Mouse (Mus musculus) intestine, embryonic 14.5 days (tissue): Measurements from ENCODE around the gene Ppp4r1. TPM values are rescaled to one million over a fixed set of nuclear protein-coding genes. Genes with fewer than 3 reads are reported as not detected.

Experiments used
- ATAC-seq: fragments of 200-750 bp; cut with Nextera tagmentation; replicated peaks from 2 replicates; pipeline ENCODE4 v1.8.0; 2017; ENCODE audit warnings: low read depth, moderate number of reproducible peaks, moderate TSS enrichment, moderate library complexity; ENCODE audit not compliant: low FRiP score, low TSS enrichment
- DNase-seq: peaks from one replicate; pipeline ENCODE4 v3.0.0-alpha.2; 2018; ENCODE audit warnings: low spot score
- H3K27ac ChIP-seq: fragments of 300-500 bp; sonication (generic); 2 replicates; pipeline ENCODE4 v1.5.1; 2014; ENCODE audit warnings: low read depth, mild to moderate bottlenecking, control low read depth
- H3K27me3 ChIP-seq: fragments of 300-500 bp; sonication (generic); replicated peaks from 2 replicates; pipeline ENCODE4 v1.6.1; 2014; ENCODE audit warnings: low read length, control low read depth; ENCODE audit not compliant: control insufficient read depth, insufficient read depth
- H3K36me3 ChIP-seq: fragments of 300-500 bp; sonication (generic); 2 replicates; pipeline ENCODE4 v1.6.1; 2014; ENCODE audit warnings: low read length, control low read depth; ENCODE audit not compliant: control insufficient read depth, insufficient read depth
- H3K4me1 ChIP-seq: fragments of 300-500 bp; sonication (generic); replicated peaks from 2 replicates; pipeline ENCODE4 v1.6.1; 2014; ENCODE audit warnings: low read length, control low read depth, mixed read lengths; ENCODE audit not compliant: control insufficient read depth, insufficient read depth
- H3K4me2 ChIP-seq: fragments of 300-500 bp; sonication (generic); 2 replicates; pipeline ENCODE4 v1.6.1; 2014; ENCODE audit warnings: low read length
- H3K4me3 ChIP-seq: fragments of 300-500 bp; sonication (generic); 2 replicates; pipeline ENCODE4 v1.5.1; 2014; ENCODE audit warnings: low read depth, low read length, control low read depth, mixed read lengths
- H3K9ac ChIP-seq: fragments of 300-500 bp; sonication (generic); 2 replicates; pipeline ENCODE4 v1.6.1; 2014; ENCODE audit warnings: mild to moderate bottlenecking, low read length
- H3K9me3 ChIP-seq: fragments of 300-500 bp; sonication (generic); 2 replicates; pipeline ENCODE4 v1.6.1; 2016; ENCODE audit warnings: low read length, control low read depth; ENCODE audit not compliant: control insufficient read depth
- WGBS: fragments of 180-500 bp; shearing (Covaris S2); extraction: QIAGEN DNeasy Blood & Tissue Kit; methylation state at CpG from one replicate; pipeline ENCODE4 v1.1.7; 2014; 5-methylcytosine and 5-hydroxymethylcytosine counted together
- polyA plus RNA-seq: library from polyadenylated mRNA; unstranded; fragments of >200 nt; fragmentation: Nextera tagmentation; extraction: Ambion mirVana; gene quantifications from 2 replicates; pipeline ENCODE4 v1.2.1, GENCODE M21; 2014

Gene Ppp4r1
- polyA plus RNA-seq, 1 experiment from 2014 or later, result 48.0 TPM

DNA sequence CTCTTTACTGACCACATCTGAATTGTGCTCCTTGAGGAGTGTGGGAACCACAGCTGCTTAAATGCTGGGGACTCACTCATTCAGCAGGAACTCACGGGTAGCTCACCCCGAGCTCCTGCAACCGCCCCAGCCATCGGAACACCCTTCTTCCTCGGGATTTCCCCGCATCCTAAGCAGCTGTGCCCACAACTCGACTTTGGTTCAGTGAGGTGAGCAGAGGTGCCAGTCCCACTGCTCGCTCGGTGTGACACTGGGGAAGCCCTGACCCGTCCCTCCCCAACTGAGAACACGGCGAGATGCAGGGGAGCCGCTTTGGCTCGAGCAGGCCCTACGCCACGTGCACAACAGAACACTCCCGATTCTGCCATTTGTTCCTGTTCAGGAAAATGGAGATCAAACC, 68.1 kb downstream of the Ppp4r1 start:
- no peak overlapping the region for H3K9ac ChIP-seq
- no peaks in the 10 kb centered on the region for H3K9me3 ChIP-seq
- ATAC-seq, result no peak
- no peak overlapping the region for H3K4me2 ChIP-seq
- H3K4me1 ChIP-seq, result no peaks in the 10 kb centered on the region
- DNase-seq, result no peak
- H3K4me3 ChIP-seq, result no peak overlapping the region
- WGBS, result 92% methylated on average over 17 of the region's 17 CpGs
- peaks cover 59% of the 10 kb centered on the region for H3K36me3 ChIP-seq
- no peak overlapping the region for H3K27ac ChIP-seq
- H3K27me3 ChIP-seq, result no peaks in the 10 kb centered on the region

DNA sequence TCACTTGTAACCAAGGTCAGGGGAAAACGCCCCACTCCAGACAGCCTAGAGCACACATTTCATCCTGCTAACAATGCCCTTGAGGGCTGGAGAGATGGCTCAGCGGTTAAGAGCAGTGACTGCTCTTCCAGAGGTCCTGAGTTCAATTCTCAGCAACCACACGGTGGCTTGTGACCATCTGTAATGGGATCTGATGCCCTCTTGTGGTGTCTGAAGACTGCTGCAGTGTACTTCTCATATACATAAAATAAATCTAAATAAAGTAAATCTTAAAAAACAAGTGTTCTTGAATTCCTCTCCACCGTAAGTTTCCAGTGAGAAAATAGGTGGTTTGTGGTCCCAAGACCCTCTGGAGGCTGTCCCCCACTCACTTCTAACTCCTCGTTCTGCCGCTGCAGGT, 69.4 kb downstream of the Ppp4r1 start:
- no peak overlapping the region for H3K9ac ChIP-seq
- no peaks in the 10 kb centered on the region for H3K4me1 ChIP-seq
- no peak overlapping the region for H3K4me2 ChIP-seq
- H3K36me3 ChIP-seq, result peaks cover 71% of the 10 kb centered on the region
- H3K27me3 ChIP-seq, result no peaks in the 10 kb centered on the region
- H3K27ac ChIP-seq, result no peak overlapping the region
- no peak for ATAC-seq
- DNase-seq, result no peak
- WGBS, result 83% methylated on average over 6 of the region's 6 CpGs
- H3K9me3 ChIP-seq, result no peaks in the 10 kb centered on the region
- H3K4me3 ChIP-seq, result no peak overlapping the region

DNA sequence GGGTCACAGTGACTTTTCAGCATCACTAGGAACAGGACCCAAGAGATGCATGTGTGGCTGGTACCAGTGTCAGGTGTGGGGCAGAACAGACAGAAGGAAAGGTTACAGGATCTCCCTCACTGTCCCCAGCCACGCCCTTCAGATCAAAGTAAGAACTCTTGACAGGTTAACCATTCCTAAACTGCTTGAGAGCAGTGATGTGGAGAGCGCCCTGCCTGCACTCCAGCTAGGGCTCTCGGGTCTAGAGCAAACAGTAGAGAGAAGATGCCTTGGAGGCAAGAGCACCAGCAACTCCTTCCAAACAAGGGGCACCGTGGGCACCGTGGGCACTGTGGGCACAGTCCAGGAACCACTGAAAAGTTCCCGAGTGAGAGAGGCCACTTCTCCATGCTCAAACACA, 71.0 kb downstream of the Ppp4r1 start:
- H3K36me3 ChIP-seq, result peaks cover 87% of the 10 kb centered on the region
- no peak for ATAC-seq

GRCm38 (mm10) chr17:65854006-65854405, 71.6 kb downstream of the Ppp4r1 start:
- Histone ChIP-seq H3K4me1 (no peaks in the 10 kb centered on the region), H3K4me3 (no peak overlapping the region), H3K9ac (no peak overlapping the region), H3K9me3 (no peaks in the 10 kb centered on the region), H3K27ac (no peak overlapping the region), H3K36me3 (peaks cover 85% of the 10 kb centered on the region), H3K4me2 (no peak overlapping the region), H3K27me3 (no peaks in the 10 kb centered on the region)
- 89% methylated on average over 4 of the region's 4 CpGs for WGBS
- ATAC-seq, result no peak
- no peak for DNase-seq

More for the DNA sequence above, 71.0 kb downstream of the Ppp4r1 start:
- no peak overlapping the region for H3K4me2 ChIP-seq
- H3K27ac ChIP-seq, result no peak overlapping the region
- no peak overlapping the region for H3K9ac ChIP-seq
- no peak for DNase-seq
- H3K4me3 ChIP-seq, result no peak overlapping the region
- H3K4me1 ChIP-seq, result no peaks in the 10 kb centered on the region
- WGBS, result 81% methylated on average over 6 of the region's 6 CpGs
- H3K27me3 ChIP-seq, result no peaks in the 10 kb centered on the region
- no peaks in the 10 kb centered on the region for H3K9me3 ChIP-seq

GRCm38 (mm10) chr17:65857617-65858016, 75.2 kb downstream of the Ppp4r1 start:
- H3K9me3 ChIP-seq, result no peaks in the 10 kb centered on the region
- H3K4me1 ChIP-seq, result no peaks in the 10 kb centered on the region
- H3K9ac ChIP-seq, result no peak overlapping the region
- no peak overlapping the region for H3K4me3 ChIP-seq
- DNase-seq (no peak), ATAC-seq (no peak)
- H3K27ac ChIP-seq, result no peak overlapping the region
- peaks cover 71% of the 10 kb centered on the region for H3K36me3 ChIP-seq
- H3K4me2 ChIP-seq, result no peak overlapping the region
- 59% methylated on average over 4 of the region's 4 CpGs for WGBS
- no peaks in the 10 kb centered on the region for H3K27me3 ChIP-seq

GRCm38 (mm10) chr17:65862579-65862978, 80.2 kb downstream of the Ppp4r1 start:
- H3K27ac ChIP-seq, result no peak overlapping the region
- ATAC-seq, result no peak
- H3K9me3 ChIP-seq, result no peaks in the 10 kb centered on the region
- no peak overlapping the region for H3K4me3 ChIP-seq
- no peaks in the 10 kb centered on the region for H3K27me3 ChIP-seq
- no peak overlapping the region for H3K4me2 ChIP-seq
- WGBS, result 61% methylated on average over 4 of the region's 4 CpGs
- no peak overlapping the region for H3K9ac ChIP-seq
- no peak for DNase-seq
- H3K36me3 ChIP-seq, result peaks cover 54% of the 10 kb centered on the region
- no peaks in the 10 kb centered on the region for H3K4me1 ChIP-seq

DNA sequence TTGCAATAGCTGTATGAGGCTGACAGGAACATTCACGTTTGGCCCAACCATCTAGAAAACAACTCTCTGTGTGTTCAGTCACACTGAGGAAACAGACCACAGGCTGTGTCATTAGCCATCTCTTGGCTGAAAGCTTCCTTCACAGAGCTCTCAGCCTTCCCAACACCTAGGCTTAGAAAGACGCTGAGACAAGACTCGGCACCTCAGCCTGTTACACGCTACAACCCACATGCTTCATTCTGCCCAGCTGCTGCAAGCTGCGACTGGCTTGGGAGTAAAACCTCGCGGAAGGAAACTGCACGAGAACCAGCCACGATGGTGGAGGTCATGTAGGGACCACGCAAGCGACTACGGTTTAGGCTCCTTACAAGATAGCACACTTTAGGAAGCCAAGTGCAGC, 81.5 kb downstream of the Ppp4r1 start:
- ATAC-seq (no peak), DNase-seq (no peak)
- Histone ChIP-seq H3K4me2 (no peak overlapping the region), H3K36me3 (peaks cover 44% of the 10 kb centered on the region), H3K9ac (no peak overlapping the region), H3K27ac (no peak overlapping the region), H3K4me1 (no peaks in the 10 kb centered on the region), H3K9me3 (no peaks in the 10 kb centered on the region), H3K4me3 (no peak overlapping the region), H3K27me3 (no peaks in the 10 kb centered on the region)
- 93% methylated on average over 12 of the region's 12 CpGs for WGBS

DNA sequence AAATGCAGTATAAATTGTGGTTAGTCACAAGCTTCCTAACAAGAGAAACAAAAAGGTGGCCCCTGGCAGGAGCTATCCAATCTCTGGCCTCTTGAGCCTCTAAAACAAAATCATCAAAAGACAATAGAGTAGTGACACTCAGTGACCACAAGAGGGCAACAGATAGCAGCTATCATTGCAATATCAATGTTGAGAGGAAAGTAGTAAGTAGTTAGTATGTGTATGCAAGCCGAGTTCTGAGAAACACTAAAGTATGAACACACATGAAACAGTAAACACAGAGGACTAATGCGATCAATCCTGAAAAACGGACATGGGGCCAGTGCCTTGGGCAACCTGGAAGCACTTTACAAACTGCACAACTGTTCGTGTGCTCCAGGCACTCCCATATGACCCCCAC, 82.4 kb downstream of the Ppp4r1 start:
- Histone ChIP-seq H3K36me3 (peaks cover 39% of the 10 kb centered on the region), H3K4me3 (no peak overlapping the region), H3K9me3 (no peaks in the 10 kb centered on the region), H3K4me1 (no peaks in the 10 kb centered on the region), H3K4me2 (no peak overlapping the region), H3K27ac (no peak overlapping the region), H3K9ac (no peak overlapping the region), H3K27me3 (no peaks in the 10 kb centered on the region)
- ATAC-seq (0 out of 2 replicates have a peak, but pooled peaks have one; percentile 44), DNase-seq (no peak)
- WGBS, result 30% methylated on average over 4 of the region's 4 CpGs

DNA sequence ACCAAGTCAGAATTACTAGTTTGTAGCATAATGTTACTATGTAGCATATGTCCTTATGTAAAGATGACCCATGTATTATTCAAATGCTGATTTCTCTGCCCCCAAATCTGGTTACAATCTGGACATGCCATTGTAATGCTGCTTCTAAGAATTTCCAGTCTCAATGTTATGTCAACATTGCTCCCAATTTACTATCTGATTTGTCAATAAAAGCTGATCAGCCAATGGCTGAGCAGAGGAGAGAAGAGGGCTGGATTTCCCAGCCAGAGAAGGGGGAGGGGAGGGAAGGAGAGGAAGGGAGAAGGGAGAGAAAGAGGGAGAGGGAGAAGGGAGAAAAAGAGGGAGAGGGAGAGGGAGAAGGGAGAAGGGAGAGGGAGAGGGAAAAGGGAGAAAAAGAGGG, 82.9 kb downstream of the Ppp4r1 start:
- Histone ChIP-seq H3K4me1 (no peaks in the 10 kb centered on the region), H3K4me2 (no peak overlapping the region), H3K9ac (no peak overlapping the region), H3K9me3 (no peaks in the 10 kb centered on the region), H3K27ac (no peak overlapping the region), H3K4me3 (no peak overlapping the region), H3K27me3 (no peaks in the 10 kb centered on the region), H3K36me3 (peaks cover 39% of the 10 kb centered on the region)
- no peak for DNase-seq
- ATAC-seq, result no peak
